Mouse (Mus musculus) brain, embryonic 14.5 days (tissue): ENCODE data around the gene Senp3. TPM values are rescaled to one million over a fixed set of nuclear protein-coding genes. Genes with fewer than 3 reads are reported as not detected.
"Not testable (repeated sequence)": the region's sequence is repeated elsewhere in the genome, so short reads cannot be mapped to it uniquely, and the experiment has no call there.

Source experiments
- DNase-seq: peaks from one replicate; pipeline ENCODE4 v3.0.0-alpha.2; 2011; ENCODE audit warnings: low read depth
- CTCF ChIP-seq: fragments of 200-500 bp; IDR thresholded peaks from 2 replicates; pipeline ENCODE4 v1.5.1; 2012; ENCODE audit warnings: inconsistent platforms, mild to moderate bottlenecking, moderate library complexity, borderline replicate concordance; ENCODE audit not compliant: insufficient read depth, insufficient read length; ENCODE audit errors: extremely low read depth
- POLR2A ChIP-seq: fragments of 200-500 bp; IDR thresholded peaks from 2 replicates; pipeline ENCODE4 v1.6.1; 2012; ENCODE audit warnings: mild to moderate bottlenecking, inconsistent platforms, borderline replicate concordance; ENCODE audit not compliant: poor library complexity, insufficient read depth, insufficient read length, severe bottlenecking; ENCODE audit errors: extremely low read depth
- polyA plus RNA-seq: library from polyadenylated mRNA; depleted of rRNA; stranded (reverse); fragments of >200 nt; gene quantifications from 2 replicates; pipeline ENCODE4 v1.2.3, GENCODE M21; 2012; rRNA removed

Gene Senp3
- polyA plus RNA-seq: 139 and 167 TPM in 2 replicates

DNA sequence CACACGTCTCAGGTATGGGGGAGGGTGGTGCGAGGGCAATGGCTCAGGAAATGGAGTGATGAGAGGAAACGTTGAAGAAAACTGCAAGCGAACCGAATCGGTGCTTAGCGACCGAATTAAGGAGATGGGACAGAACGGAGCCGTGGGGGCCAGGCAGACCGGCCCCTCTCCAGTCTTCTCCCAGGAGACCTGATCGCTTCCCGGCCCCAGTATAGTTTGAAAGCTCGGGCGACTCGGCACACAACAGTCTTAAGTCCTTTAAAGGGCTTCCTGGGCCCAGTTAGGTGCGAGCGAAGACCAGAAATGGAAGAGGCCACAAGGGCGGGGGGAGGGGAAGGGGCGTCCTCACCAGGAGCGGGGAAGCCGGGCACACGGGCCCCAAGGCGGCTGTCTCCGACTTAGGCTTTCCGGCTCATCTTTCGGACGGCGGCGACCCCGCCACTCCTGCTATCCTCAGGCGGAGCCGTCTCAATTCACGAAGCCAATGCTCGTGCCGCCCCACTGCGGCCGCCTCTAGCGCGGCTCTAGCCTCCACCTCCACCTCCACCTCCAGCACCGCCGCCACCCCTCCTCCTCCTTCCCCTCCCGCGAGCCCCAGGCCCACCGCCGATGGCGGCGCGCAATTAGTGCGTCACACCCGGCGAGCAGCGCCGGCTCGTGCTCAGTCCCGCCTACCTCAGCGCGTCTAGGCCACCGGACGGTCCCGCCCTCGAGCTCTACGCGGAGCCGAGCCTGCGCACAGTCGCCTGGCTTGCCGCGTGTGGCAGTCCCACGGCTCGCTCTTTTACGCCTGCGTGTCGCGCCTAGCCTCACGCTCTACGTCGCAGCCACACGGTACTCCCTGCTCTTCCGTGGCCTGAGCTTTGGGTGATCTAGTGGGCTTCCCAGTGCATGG is at the start of gene Senp3:
Senp3 (minus strand) TSS at position 771 of the 895 bp plus-strand sequence.
- peak; percentile 99 for DNase-seq
- TF ChIP-seq CTCF: no peak
- TF ChIP-seq POLR2A: peak; percentile 72

DNA sequence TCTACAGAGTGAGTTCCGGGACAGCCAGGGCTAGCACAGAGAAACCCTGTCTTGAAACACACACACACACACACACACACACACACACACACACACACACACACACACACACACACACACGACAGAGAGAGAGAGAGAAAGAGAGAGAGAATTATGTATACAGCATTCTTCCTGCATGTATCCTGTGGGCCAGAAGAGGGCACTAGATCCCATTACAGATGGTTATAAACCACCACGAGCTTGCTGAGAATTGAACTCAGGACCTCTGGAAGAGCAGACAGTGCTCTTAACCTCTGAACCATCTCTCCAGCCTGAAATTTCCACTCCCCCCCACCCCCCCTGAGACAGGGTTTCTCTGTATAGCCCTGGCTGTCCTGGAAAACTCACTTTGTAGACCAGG is 49.5 kb upstream of the Senp3 start:
- DNase-seq: not testable (repeated sequence)
- 0 out of 2 replicates have a peak, but pooled peaks have one; percentile 3 for TF ChIP-seq CTCF

DNA sequence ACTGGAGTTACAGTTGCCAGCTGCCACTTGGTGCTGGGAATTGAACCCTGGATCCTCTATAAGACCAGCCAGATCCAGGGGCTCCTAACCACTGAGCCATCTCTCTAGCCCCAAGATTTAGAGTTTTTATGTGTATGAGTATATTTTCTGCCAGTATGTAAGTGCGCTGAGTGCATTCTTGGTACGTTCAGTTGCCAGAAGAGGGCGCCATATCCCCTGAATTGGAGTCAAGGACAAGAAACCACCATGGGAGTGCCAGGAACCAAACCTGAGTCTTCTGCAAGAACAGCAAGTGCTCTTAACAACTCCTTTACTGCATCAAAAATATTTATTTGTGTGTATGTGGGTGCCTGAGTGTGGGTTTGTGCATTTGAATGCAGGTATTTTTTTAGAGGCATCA is 47.2 kb upstream of the Senp3 start:
- DNase-seq: peak; percentile 72
- TF ChIP-seq POLR2A (no peak), CTCF (peak; percentile 43; the same call in 1 of the 2 replicates)

DNA sequence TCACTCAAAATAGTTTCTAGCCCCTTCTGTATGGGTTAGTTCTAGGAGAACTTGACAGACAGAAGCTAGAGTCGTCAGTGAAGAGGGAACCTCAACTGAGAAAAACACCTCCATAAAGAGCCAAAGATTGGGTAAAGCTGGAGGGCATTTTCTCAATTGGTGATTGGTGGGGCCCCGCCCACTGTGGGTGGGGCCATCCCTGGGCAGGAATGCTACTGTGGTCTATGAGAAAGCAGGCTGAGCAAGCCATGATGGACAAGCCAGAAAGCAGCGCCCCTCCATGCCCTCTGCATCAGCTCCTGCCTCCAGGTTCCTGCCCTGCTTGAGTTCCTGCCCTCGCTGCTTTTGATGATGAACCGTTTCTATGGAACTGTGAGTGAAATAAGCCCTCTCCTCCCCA is 44.1 kb upstream of the Senp3 start:
- TF ChIP-seq CTCF (no peak), POLR2A (no peak)
- DNase-seq: no peak

DNA sequence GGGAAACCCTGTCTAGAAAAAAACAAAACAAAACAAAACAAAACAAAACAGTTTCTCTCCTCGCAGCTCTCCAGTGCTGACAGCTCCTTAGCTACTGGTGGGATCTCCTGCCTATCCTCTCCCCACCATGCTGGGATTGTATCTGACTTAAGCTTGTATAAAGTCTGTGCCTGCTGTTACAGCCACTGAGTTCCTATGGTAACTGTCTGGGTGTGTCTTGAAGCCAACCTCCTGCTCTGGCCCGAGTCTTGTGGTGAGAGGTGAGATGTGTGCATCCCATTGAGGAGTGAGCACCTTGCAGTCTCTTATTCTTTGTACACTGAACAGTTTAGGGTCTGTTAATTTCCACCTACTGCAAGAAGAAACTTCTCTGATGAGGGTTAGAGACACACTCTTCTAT is 41.2 kb upstream of the Senp3 start:
- DNase-seq: no peak
- TF ChIP-seq POLR2A (no peak), CTCF (no peak)

DNA sequence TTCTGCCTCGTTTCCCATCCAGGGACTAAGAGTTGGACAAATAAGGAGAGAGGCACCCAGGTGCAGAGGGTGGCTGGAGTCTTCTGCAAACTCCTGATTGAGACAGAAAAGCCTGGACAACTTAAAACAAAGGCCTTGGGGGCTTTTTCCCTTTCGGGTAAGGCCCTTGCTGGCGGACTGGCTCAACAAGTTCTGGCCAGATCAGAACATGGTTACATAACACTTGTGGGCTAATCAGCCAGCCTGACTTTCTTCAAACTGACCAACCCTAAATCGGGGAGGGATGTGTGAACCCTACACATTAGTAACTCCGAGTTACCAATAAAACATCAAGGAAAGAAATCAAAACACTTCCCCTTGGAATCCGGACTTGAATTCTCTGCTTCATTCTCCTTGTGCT is 39.0 kb upstream of the Senp3 start:
- no peak for DNase-seq
- TF ChIP-seq POLR2A (no peak), CTCF (no peak)

DNA sequence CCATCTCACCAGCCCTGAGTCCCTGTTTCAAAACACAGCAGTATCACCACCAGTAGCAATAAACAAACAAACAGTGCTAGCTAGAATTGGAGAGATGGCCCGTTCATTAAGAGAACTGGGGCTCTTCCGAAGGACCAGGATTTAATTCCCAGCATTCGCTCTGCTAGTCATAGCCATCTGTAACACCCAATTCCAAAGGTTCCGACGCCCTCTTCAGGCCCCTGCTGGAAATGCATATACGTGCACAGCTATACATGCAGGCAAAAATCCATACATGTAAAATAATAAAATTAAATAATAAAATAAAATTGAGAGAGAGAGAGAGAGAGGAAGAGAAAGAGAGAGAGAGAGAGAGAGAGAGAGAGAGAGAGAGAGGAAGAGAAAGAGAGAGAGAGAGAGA is 37.5 kb upstream of the Senp3 start:
- no peak for DNase-seq
- TF ChIP-seq CTCF: 0 out of 2 replicates have a peak, but pooled peaks have one; percentile 2
- TF ChIP-seq POLR2A: no peak

DNA sequence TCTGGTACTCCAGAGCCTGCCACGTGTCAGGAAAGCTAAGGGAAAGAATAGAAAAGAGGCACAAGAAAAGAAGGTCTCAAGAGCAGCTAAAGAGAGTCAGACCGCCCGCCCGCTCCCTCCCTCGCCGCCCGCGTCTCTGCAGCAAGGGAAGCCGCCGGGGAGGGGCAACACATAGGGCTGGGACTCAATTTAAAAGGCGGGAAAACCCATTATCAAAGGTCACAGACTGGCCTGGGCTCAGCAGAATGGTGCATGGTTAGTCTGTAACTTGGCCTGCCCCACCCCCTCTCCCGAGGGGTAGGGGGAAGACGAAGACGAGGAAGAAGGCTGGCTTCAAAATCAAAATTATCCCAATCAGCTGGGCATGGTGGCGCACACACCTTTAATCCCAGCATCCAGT is 36.8 kb upstream of the Senp3 start:
- no peak for TF ChIP-seq POLR2A
- TF ChIP-seq CTCF: no peak
- peak; percentile 11 for DNase-seq

DNA sequence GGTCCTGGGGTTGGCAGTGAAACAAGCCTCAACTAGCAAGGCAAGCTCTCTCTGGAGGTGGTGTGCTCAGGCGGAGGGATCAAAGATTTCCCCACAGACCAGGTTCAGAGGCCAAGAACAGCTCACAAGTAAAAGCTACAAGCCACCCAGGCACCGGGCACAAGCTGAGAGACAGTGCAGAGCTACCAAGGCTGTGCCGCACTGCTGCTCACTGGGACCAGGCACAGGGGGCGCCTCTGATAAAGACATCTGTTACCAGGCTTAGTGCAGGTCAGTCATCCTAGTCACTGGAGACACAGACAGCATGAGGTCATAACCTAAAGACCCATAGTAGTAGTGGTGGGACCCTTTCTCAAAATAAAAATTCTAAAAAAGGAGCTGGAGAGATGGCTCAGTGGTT is 35.1 kb upstream of the Senp3 start:
- no peak for TF ChIP-seq POLR2A
- no peak for TF ChIP-seq CTCF

DNA sequence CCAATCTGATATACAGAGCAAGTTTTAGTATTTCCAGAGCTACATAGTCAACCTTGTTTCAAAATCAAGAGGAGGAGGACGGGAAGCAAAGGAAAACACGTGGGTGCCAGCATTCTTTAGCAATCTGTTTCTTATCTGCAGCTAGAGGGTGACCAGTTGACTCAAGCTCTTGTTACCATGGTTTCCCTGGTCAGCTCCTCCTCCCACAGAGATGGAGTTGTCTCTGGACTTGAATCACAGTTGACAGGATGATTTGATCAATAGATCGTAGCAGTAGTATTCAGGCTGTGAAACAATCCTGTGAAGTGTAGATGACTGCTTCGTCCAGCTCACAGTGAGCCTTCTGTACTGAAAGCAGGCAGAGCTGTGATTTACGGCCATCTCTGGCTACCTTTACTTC is 34.0 kb upstream of the Senp3 start:
- no peak for TF ChIP-seq POLR2A
- TF ChIP-seq CTCF: no peak
- peak; percentile 23 for DNase-seq

More for the DNA sequence above, 35.1 kb upstream of the Senp3 start:
- DNase-seq: no peak

DNA sequence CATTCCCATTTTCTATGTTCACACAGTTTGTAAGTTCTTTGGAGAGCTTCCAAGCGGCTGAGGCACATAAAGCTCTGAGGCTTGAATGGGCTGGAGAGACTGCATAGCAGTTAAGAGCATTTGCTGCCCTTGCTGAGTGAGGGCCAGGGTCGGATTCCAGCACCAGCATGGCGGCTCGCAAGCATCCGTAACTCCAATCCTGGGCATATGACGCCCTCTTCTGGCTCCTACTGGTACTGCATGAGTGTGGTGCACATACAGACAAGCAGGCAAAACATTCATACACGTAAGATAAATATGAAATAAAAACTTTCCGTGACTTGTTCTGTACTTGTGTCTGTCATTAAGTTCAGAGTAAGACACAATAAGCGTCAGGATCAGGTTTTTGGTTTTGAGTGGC is 33.6 kb upstream of the Senp3 start:
- TF ChIP-seq POLR2A (no peak), CTCF (peak; percentile 44; the same call in 1 of the 2 replicates)
- peak; percentile 19 for DNase-seq

DNA sequence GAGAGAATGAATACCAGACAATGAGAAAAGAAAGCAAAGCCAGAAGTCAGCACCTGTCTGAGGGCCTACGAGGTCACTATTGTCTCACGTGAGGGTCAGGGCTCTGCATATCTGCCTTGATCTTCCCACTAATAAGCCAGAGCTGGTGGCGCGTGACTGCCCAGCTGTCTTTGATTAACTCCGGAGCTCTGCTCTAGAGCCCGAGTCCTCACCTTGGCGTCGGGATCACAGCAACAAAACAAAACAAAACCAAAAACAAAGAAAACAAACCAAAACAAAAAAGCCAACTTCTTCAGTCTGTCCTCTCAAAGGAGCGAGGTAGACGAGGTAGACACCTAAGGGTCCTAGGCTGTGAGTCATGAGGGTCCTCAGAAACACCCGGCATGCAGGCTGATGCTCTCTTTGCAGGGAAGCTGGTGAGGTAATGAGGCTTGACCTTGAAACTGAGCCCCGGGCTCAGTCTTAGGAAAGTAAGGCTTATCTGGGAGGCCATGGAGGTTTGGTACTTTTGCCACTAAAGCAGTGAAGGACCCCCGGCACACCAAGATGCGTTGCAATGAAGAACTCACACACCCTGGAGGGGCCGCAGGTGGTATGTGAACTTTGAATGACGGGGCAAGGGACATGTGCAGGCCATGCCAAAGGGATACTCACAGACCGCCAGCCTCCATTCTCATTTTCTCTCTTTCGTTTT is 32.9 kb upstream of the Senp3 start:
- TF ChIP-seq POLR2A: no peak
- no peak for TF ChIP-seq CTCF
- DNase-seq: no peak
